Mouse (Mus musculus) thymus, postnatal 14 days (tissue): ENCODE data around the gene Cuta.
A peak's percentile ranks its signal among the peaks of the same experiment; 100 is the strongest.
"Not testable (repeated sequence)": the region's sequence is repeated elsewhere in the genome, so short reads cannot be mapped to it uniquely, and the experiment has no call there.

Experiments
- DNase-seq: peaks from one replicate; pipeline ENCODE4 v3.0.0; 2021

Cuta gene

DNA sequence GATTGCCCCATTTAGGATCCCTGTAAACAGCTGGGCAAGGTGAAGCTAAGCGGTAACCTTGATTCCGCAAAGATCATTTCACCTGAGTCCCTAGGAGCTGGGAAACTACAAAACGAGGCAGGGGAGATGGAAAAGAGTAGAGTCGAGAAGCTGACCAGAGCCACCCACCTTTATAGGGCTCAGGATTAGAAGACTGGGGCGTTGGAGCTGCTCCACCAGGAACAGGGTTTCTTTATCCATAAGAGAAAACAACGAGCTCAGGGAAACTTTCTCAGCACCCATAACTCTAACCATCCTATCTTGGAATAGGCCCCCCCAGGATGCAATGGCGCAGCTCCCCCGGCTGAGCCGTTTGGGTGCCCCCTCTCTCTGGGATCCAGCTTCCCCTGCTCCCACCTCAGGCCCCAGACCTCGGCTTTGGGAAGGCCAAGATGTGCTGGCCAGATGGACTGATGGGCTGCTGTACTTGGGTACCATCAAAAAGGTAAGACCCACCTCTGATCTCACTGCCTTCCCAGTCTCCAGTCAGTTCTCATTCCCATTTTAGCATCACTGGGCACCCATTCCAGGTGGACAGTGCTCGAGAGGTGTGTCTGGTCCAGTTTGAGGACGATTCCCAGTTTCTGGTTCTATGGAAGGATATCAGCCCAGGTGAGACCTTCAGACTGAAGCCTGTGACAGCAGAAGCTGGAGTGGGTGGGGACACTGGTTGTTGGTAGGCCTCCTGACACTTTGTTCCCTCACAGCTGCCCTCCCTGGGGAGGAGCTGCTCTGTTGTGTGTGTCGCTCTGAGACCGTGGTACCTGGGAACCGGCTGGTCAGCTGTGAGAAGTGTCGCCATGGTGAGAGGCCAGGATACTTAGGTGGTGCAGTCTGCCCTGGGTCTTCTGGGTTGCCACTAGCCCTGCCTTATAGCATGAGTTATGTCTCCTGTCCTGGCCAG lies 5.2 kb downstream of the Cuta start:
- DNase-seq, result no peak

DNA sequence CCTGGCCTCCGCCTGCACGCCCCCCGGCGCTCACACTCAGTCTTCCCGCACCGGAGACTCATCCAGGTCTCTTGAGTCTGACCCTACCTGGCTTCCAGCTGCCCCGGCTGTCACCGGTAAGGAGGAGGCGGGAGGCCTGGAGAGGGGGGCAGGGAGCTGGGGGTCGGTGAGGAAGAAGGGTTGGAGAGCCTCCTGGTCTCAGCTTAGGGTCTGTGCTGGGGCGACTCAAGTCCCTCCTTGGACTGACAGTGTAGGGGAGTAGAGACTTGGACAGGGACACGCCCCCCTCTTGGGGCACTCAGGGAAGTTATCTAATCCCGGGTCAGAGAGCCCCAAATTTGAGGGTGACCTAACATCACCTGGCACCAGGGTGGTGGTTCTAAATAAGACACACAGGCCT lies 6.0 kb downstream of the Cuta start:
- no peak for DNase-seq

GRCm38 (mm10) chr17:26932839-26933398 lies 6.5 kb downstream of the Cuta start, which contains the start of gene Phf1:
Gene Phf1, plus strand, starts transcription at chr17:26933052.
- peak; percentile 99 for DNase-seq

GRCm38 (mm10) chr17:26931795-26932194 lies 7.6 kb downstream of the Cuta start:
- peak; percentile 44 for DNase-seq

DNA sequence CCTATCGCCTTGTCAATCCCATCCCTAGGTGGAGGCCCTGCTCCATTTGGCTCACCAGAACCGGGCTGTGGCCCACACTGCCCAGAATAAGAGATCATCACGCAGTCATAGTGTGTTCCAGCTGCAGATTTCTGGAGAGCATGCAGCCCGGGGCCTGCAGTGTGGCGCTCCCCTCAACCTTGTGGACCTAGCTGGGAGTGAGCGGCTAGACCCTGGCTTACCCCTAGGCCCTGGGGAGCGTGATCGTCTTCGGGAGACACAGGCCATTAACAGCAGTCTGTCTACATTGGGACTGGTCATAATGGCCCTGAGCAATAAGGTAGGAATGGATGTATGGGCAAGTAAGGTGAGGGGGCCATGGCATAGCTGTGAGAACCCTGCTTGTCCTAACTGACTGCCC lies 14.0 kb downstream of the Cuta start:
- DNase-seq, result not testable (repeated sequence)

- not testable (repeated sequence) for DNase-seq
Measured at GRCm38 (mm10) chr17:26922368-26922767, 17.0 kb downstream of the Cuta start.

- DNase-seq, result not testable (repeated sequence)
Measured at GRCm38 (mm10) chr17:26919516-26919915, 19.9 kb downstream of the Cuta start.

GRCm38 (mm10) chr17:26918343-26918742 lies 21.0 kb downstream of the Cuta start:
- DNase-seq, result no peak

- DNase-seq, result not testable (repeated sequence)
Measured at GRCm38 (mm10) chr17:26917560-26917959, 21.8 kb downstream of the Cuta start.

DNA sequence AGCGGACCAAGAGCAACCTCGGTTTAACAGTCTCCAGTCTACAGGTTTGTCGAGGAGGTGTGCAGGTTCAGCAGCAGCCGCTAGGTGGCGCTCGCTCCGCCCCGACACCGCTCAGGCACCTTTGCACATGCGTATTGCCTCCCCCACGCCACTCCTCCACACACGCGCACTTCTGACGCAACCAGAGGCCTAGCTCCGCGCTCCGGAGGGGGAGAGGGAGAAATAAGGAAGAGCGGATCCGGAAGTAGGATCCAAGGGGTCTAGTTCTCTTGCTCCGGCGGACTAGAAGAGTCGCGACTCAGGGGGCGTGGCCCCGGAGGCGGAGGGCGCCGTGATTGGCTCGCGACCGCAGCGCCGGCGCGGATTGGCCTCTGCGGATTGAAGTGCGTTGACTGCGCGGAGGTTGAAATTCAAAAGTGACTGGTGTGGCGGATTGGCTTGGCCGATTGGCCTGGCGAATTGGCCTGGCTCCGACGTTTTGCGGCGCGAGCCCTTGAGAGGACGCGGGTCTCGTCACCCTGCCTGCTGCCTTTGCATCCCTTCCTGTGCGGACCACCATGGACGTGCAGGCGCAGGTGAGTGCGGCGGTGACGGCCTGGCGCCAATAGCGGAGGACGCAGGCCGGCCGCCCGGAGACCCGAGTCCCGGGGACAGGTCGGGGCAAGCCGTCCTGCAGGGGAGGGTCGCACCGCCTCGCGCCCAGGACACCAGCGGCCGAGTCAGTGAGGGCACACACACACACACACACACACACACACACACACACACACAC lies 22.5 kb downstream of the Cuta start, which contains the start of gene Kifc5b:
Gene Kifc5b, plus strand, starts transcription at position 381 of the 772 bp plus-strand sequence.
- DNase-seq, result peak; percentile 99

- DNase-seq, result no peak
Measured at GRCm38 (mm10) chr17:26915248-26915647, 24.1 kb downstream of the Cuta start.

GRCm38 (mm10) chr17:26907506-26907905 lies 31.9 kb downstream of the Cuta start:
- not testable (repeated sequence) for DNase-seq

DNA sequence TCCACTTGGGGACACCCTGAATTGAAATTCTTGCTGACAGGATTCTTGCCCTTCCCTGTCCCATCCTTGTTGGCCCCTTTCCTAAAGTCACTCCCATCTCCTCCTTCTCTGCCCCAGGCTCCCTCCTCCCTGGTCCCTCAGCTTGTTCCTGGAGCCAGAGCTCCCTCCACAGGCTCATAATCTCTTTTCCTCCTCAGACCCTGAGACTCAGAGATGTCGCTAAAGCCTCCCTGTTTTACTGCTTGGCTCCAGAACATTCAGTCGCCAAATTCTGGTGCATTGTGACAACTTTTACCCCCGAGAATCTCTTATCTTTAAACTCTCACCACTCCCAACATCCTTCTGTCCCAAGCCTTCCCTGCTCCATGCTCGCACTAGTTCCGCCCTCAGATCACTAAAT lies 35.0 kb downstream of the Cuta start:
- no peak for DNase-seq

DNA sequence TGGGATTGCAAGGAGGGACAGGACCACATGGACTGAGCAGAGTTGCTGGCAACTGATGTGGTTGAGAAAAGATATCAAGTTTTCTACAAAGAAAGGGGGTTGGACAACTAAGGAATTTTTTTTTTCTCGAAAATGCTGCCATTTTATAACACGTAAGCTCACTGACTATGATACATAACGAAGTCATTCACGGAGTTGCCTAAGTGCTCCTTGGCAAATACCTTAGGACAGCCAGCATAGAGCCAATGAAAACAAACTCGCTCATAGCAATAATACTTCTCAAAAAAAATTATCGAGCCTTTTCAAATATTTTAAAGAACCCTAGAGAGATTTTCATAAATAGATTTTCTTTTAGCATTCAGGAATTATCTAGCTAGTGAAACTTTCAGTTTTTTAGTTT lies 38.5 kb downstream of the Cuta start:
- no peak for DNase-seq

GRCm38 (mm10) chr17:26895578-26895977 lies 43.8 kb downstream of the Cuta start:
- DNase-seq, result peak; percentile 67

GRCm38 (mm10) chr17:26894342-26894741 lies 45.0 kb downstream of the Cuta start:
- no peak for DNase-seq

DNA sequence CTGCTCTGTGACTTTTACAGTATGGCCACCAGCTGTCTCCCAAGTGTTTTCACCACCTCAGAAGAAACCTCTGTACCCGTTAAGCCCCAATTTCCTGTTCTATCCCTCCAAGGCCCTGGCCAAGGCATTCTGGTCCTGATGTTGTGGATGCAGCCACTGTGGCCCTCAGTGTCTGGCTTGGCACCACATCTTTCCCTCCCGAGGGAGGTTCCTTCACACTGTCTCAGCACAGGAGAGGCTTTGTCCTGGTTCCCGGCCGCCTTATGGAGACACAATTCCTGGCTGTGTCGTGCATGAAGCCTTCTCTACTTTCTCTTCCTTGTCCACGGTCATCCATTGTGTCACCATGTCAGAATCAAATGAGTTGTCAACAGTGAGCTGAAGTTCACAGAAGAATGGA lies 45.9 kb downstream of the Cuta start:
- DNase-seq, result no peak

GRCm38 (mm10) chr17:26892635-26893375 lies 46.6 kb downstream of the Cuta start:
- DNase-seq, result no peak

DNA sequence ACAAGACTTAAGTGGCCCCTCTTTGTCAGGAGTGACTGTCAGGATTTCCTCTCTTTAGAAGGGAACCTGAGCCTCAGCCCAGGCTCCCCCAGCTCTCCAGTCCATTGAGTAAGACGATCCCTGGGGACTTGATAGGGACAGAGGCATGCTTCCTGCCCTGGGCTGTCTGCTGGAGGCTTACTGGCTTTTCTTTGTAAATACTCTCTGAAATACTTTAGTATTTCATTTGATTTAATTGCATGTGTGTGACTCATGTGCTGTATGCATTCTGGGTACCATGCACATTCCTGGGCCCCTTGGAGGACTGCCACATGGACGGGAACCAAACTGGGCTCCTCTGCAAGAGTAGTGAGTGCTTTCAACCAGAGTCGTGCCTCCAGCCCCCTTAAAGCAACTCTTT lies 51.4 kb downstream of the Cuta start:
- DNase-seq, result no peak

- DNase-seq, result peak; percentile 85
Measured at GRCm38 (mm10) chr17:26886047-26886749, 53.2 kb downstream of the Cuta start.

- peak; percentile 85 for DNase-seq
Measured at GRCm38 (mm10) chr17:26884995-26885926, 54.1 kb downstream of the Cuta start.
